Mouse (Mus musculus): ENCODE measurements at regions not wholly inside any gene's neighbourhood (a gene's known extent, or its start where the extent isn't known, plus 50 kb on each side); places are given as distances from the start of the nearest gene placed in this dataset.

DNA sequence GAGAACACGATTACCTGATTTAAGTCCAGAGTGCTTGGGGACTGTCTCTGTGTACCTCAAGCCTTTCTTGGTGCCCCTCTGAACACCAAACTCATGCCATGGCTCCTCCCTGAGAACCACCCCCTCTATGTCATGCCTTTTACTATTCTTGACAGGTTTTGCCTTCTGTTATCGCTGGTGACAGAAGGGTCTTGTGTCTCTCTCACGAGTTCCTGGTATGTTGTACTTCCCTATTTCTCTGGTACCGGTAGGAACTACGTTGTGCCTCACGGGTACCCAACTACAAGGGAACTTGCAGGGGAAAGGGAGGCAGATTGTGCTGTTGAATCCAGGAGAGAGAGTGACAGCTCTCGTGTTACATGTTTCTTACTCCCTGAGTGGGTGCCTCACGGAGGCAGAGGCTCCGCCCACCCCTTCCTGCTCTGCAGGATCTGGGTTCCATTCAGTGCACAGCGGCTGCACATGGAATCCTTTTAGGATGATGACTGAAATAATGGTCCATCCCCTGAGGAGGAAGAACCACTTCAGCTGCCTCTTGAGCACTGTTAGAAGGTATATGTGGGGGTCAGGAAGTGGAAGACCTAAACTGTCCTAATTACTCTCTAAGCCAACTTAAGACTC, 80.0 kb upstream of the Mpp6 start:
- 9% methylated on average over 10 of the region's 10 CpGs for WGBS
- TF ChIP-seq CTCF (IDR thresholded peaks at IDR 0.05; ENCODE audit: control insufficient read depth, insufficient read depth, low read length) (no peak), POLR2A (IDR thresholded peaks at IDR 0.05; ENCODE audit: borderline replicate concordance, control insufficient read depth, low read depth, low read length) (no peak)
- Histone ChIP-seq H3K4me1 (ENCODE audit: control insufficient read depth, insufficient read depth, low read length) (no peaks in the 10 kb centered on the region; the same call in 1 of the 2 replicates), H3K27ac (ENCODE audit: control insufficient read depth, insufficient read depth, low read depth, low read length, poor library complexity) (no peak overlapping the region; the same call in 1 of the 2 replicates), H3K4me3 (replicated peaks; ENCODE audit: control insufficient read depth, low read depth, low read length) (no peak overlapping the region)

DNA sequence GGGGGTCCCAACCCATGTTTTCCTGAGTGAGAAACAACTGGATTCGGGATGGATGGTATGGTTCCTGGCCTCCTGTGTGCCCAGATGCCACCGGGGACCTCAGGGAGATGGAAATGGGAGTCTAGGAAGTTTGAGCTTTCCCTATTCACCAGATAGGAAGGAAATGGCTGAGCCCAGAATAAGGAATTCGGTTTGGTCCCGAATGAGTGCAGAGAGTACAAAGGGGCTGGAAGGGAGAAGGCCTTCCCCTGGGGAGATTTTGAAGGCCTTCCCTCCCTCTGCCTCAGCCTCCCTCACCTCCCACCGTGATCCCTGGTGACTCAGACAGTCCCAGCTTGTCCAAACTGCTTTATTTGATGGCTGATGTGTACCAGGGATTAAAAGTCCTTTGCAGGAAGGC, 78.7 kb upstream of the Mpp6 start:
- Histone ChIP-seq H3K4me1 (ENCODE audit: control insufficient read depth, insufficient read depth, low read length) (no peaks in the 10 kb centered on the region; the same call in 1 of the 2 replicates), H3K27ac (ENCODE audit: control insufficient read depth, insufficient read depth, low read depth, low read length, poor library complexity) (no peak overlapping the region), H3K4me3 (replicated peaks; ENCODE audit: control insufficient read depth, low read depth, low read length) (no peak overlapping the region)
- 77% methylated on average over 5 of the region's 5 CpGs for WGBS
- no peak for TF ChIP-seq CTCF (IDR thresholded peaks at IDR 0.05; ENCODE audit: control insufficient read depth, insufficient read depth, low read length)
- TF ChIP-seq POLR2A (IDR thresholded peaks at IDR 0.05; ENCODE audit: borderline replicate concordance, control insufficient read depth, low read depth, low read length): no peak

- no peaks in the 10 kb centered on the region; the same call in 1 of the 2 replicates for H3K4me1 ChIP-seq (ENCODE audit: control insufficient read depth, insufficient read depth, low read length)
- WGBS: 72% methylated on average over 15 of the region's 15 CpGs
- TF ChIP-seq POLR2A (IDR thresholded peaks at IDR 0.05; ENCODE audit: borderline replicate concordance, control insufficient read depth, low read depth, low read length) (no peak), CTCF (IDR thresholded peaks at IDR 0.05; ENCODE audit: control insufficient read depth, insufficient read depth, low read length) (no peak)
- no peak overlapping the region for H3K4me3 ChIP-seq (replicated peaks; ENCODE audit: control insufficient read depth, low read depth, low read length)
- no peak overlapping the region for H3K27ac ChIP-seq (ENCODE audit: control insufficient read depth, insufficient read depth, low read depth, low read length, poor library complexity)
These were observed 77.0 kb upstream of the Mpp6 start for GRCm38 (mm10) chr6:50032894-50033595.

DNA sequence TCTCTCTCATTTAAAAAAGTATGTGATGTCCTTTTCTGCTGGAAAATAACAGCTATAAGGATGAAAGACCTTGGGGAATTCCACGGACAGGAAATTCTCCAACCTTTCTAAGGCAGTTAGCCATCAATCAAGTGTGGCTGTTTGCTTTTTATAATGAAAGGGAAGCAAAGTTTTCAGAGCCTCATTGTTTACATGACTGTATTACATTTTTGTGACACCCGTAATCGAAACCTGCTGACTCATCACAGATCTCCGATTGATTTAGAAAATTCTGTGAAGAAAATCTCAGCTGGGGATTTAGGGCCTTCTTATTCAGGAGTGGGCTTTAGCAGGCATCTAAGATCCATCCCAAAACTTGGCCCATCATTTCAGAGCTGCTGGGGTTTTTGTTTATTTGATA, 72.4 kb upstream of the Mpp6 start:
- no peaks in the 10 kb centered on the region for H3K4me1 ChIP-seq (ENCODE audit: control insufficient read depth, insufficient read depth, low read length)
- no peak overlapping the region for H3K27ac ChIP-seq (ENCODE audit: control insufficient read depth, insufficient read depth, low read depth, low read length, poor library complexity)
- H3K4me3 ChIP-seq (replicated peaks; ENCODE audit: control insufficient read depth, low read depth, low read length): no peak overlapping the region
- 2% methylated on average over 4 of the region's 4 CpGs for WGBS
- TF ChIP-seq POLR2A (IDR thresholded peaks at IDR 0.05; ENCODE audit: borderline replicate concordance, control insufficient read depth, low read depth, low read length): no peak
- no peak for TF ChIP-seq CTCF (IDR thresholded peaks at IDR 0.05; ENCODE audit: control insufficient read depth, insufficient read depth, low read length)

DNA sequence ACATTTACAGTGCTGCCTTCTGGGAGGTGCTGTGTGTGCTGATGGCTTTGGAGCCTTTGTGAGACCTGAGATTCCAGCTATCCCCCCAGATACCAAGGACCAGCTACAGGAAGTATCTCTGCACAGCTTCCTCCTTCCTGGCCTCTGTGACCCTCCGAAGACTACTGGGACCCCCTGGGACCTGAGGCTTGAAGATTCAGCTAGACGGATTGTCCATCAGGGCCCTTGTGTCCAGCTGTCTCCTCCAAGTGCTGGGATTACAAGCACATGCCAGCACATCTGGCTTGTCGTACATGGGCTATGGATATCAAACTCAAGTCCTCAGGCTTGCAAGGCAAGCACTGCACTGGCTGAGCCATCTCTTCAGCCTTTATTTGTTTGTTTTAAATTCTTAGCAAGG, 71.7 kb upstream of the Mpp6 start:
- no peak overlapping the region for H3K4me3 ChIP-seq (replicated peaks; ENCODE audit: control insufficient read depth, low read depth, low read length)
- no peak for TF ChIP-seq POLR2A (IDR thresholded peaks at IDR 0.05; ENCODE audit: borderline replicate concordance, control insufficient read depth, low read depth, low read length)
- no peak for TF ChIP-seq CTCF (IDR thresholded peaks at IDR 0.05; ENCODE audit: control insufficient read depth, insufficient read depth, low read length)
- H3K4me1 ChIP-seq (ENCODE audit: control insufficient read depth, insufficient read depth, low read length): no peaks in the 10 kb centered on the region
- H3K27ac ChIP-seq (ENCODE audit: control insufficient read depth, insufficient read depth, low read depth, low read length, poor library complexity): no peak overlapping the region
- WGBS: 73% methylated on average over 3 of the region's 3 CpGs

- Histone ChIP-seq H3K27ac (ENCODE audit: control insufficient read depth, insufficient read depth, low read depth, low read length, poor library complexity) (no peak overlapping the region), H3K4me3 (replicated peaks; ENCODE audit: control insufficient read depth, low read depth, low read length) (no peak overlapping the region), H3K4me1 (ENCODE audit: control insufficient read depth, insufficient read depth, low read length) (no peaks in the 10 kb centered on the region)
- 67% methylated on average over 10 of the region's 10 CpGs for WGBS
- TF ChIP-seq POLR2A (IDR thresholded peaks at IDR 0.05; ENCODE audit: borderline replicate concordance, control insufficient read depth, low read depth, low read length): no peak
- TF ChIP-seq CTCF (IDR thresholded peaks at IDR 0.05; ENCODE audit: control insufficient read depth, insufficient read depth, low read length): no peak
These were observed 69.0 kb upstream of the Mpp6 start for GRCm38 (mm10) chr6:50041044-50041443.

GRCm38 (mm10) chr6:50042127-50042526, 67.9 kb upstream of the Mpp6 start:
- WGBS: 51% methylated on average over 3 of the region's 3 CpGs
- Histone ChIP-seq H3K4me3 (replicated peaks; ENCODE audit: control insufficient read depth, low read depth, low read length) (no peak overlapping the region), H3K27ac (ENCODE audit: control insufficient read depth, insufficient read depth, low read depth, low read length, poor library complexity) (no peak overlapping the region), H3K4me1 (ENCODE audit: control insufficient read depth, insufficient read depth, low read length) (no peaks in the 10 kb centered on the region)
- TF ChIP-seq POLR2A (IDR thresholded peaks at IDR 0.05; ENCODE audit: borderline replicate concordance, control insufficient read depth, low read depth, low read length) (no peak), CTCF (IDR thresholded peaks at IDR 0.05; ENCODE audit: control insufficient read depth, insufficient read depth, low read length) (no peak)

DNA sequence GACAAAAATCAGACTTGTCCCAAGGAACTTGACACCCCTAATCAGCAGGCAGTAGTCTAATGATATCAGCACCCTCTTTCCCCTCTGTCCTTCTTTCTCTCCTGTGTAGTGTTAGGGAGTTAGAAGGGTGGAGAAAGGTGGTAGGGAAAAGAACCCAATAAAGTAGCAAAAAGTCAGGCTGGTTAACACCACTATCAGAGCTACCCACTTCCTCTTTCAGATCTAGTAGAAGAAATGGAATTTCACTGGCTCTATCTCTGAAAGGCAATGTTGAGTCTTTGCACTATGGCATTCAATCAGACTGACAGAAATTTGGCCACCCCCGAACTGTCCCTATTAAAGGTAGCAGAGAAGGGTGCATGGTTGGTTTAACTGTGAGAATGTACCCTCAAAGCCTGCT, 65.9 kb upstream of the Mpp6 start:
- Histone ChIP-seq H3K4me1 (ENCODE audit: control insufficient read depth, insufficient read depth, low read length) (no peaks in the 10 kb centered on the region), H3K27ac (ENCODE audit: control insufficient read depth, insufficient read depth, low read depth, low read length, poor library complexity) (no peak overlapping the region), H3K4me3 (replicated peaks; ENCODE audit: control insufficient read depth, low read depth, low read length) (no peak overlapping the region)
- TF ChIP-seq POLR2A (IDR thresholded peaks at IDR 0.05; ENCODE audit: borderline replicate concordance, control insufficient read depth, low read depth, low read length) (no peak), CTCF (IDR thresholded peaks at IDR 0.05; ENCODE audit: control insufficient read depth, insufficient read depth, low read length) (no peak)
- WGBS: 49% methylated on average over 1 of the region's 1 CpGs

Measured in bone marrow, adult 2 months (tissue).